Mouse (Mus musculus): ENCODE data around the gene Vmn1r101.
"Not testable (repeated sequence)": the region's sequence is repeated elsewhere in the genome, so short reads cannot be mapped to it uniquely, and the experiment has no call there.

The Vmn1r101 gene

GRCm38 (mm10) chr7:20442493-20442892 lies at the start of gene Vmn1r101:
Gene Vmn1r101, minus strand, starts transcription at chr7:20442593.
- not testable (repeated sequence) for DNase-seq (ENCODE audit: low read depth, low spot score)

GRCm38 (mm10) chr7:20474825-20475224 lies 32.4 kb upstream of the Vmn1r101 start, which contains the start of gene Gm10670:
Gene Gm10670, minus strand, starts transcription at chr7:20474925.
- DNase-seq (ENCODE audit: low read depth, low spot score) = not testable (repeated sequence)

GRCm38 (mm10) chr7:20417642-20418041 lies 24.8 kb downstream of the Vmn1r101 start, which contains the start of gene Vmn1r100:
Gene Vmn1r100, plus strand, starts transcription at chr7:20417942.
- not testable (repeated sequence) for DNase-seq (ENCODE audit: low read depth, low spot score)

Data from ZHBTc4 (cell line).